ENCODE assay signal across 7 mouse cellular contexts in genomic region chr9:118611111-118611541, GRCm38 (mm10). TPM values are rescaled to one million over a fixed set of nuclear protein-coding genes. Genes with fewer than 3 reads are reported as not detected.
DNase-seq lines count a peak whose midpoint lies in the region; ATAC-seq and TF ChIP-seq lines count a peak whose summit lies in the region.

No protein-coding gene starts in this region.

- peaks cover 5% of the 10 kb centered on the region for H3K27me3 ChIP-seq in spleen, adult 2 months (ENCODE audit: control insufficient read depth, insufficient read depth, low read length)
- peaks cover 50% of the 10 kb centered on the region for H3K27me3 ChIP-seq in heart, embryonic 10.5 days (ENCODE audit: insufficient read depth, poor library complexity, severe bottlenecking)
- H3K27me3 ChIP-seq in stomach, postnatal 0 days (ENCODE audit: control insufficient read depth, insufficient read depth, low read length) = no peaks in the 10 kb centered on the region

- H3K27ac ChIP-seq in spleen, adult 2 months (ENCODE audit: insufficient read depth, low read length) = peak overlapping the region; percentile 1; the same call in 1 of the 2 replicates
- H3K27ac ChIP-seq in heart, embryonic 10.5 days = peak overlapping the region; percentile 29; the same call in 1 of the 2 replicates
- H3K27ac ChIP-seq in stomach, postnatal 0 days (replicated peaks) = no peak overlapping the region

- no peak for ATAC-seq in stomach, postnatal 0 days (ENCODE audit: low FRiP score, low TSS enrichment)

- H3K4me2 ChIP-seq in stomach, postnatal 0 days (replicated peaks; ENCODE audit: low read depth) = peak overlapping the region; percentile 40

- no peak for TF ChIP-seq CTCF in spleen, adult 2 months (IDR thresholded peaks at IDR 0.05; ENCODE audit: extremely low read depth, insufficient read depth, insufficient read length, insufficient replicate concordance)
- TF ChIP-seq CTCF in stomach, postnatal 0 days (IDR thresholded peaks at IDR 0.05; ENCODE audit: low read depth) = no peak

- no peak overlapping the region for H3K9ac ChIP-seq in stomach, postnatal 0 days (ENCODE audit: low read length)

- WGBS in spleen, adult 2 months = 11% methylated on average over 14 of the region's 14 CpGs
- 47% methylated on average over 14 of the region's 14 CpGs for WGBS in heart, embryonic 10.5 days
- WGBS in stomach, postnatal 0 days = 48% methylated on average over 14 of the region's 14 CpGs

- TF ChIP-seq EP300 in stomach, postnatal 0 days (optimal IDR thresholded peaks at IDR 0.05) = no peak

- no peak for TF ChIP-seq POLR2A in spleen, adult 2 months (IDR thresholded peaks at IDR 0.05; ENCODE audit: low read depth, low read length)

- no peaks in the 10 kb centered on the region for H3K36me3 ChIP-seq in spleen, adult 2 months (ENCODE audit: control insufficient read depth, insufficient read depth, low read length)
- H3K36me3 ChIP-seq in heart, embryonic 10.5 days = no peaks in the 10 kb centered on the region
- H3K36me3 ChIP-seq in stomach, postnatal 0 days (ENCODE audit: control insufficient read depth, insufficient read depth, low read length) = no peaks in the 10 kb centered on the region

- H3K4me3 ChIP-seq in spleen, adult 2 months (ENCODE audit: extremely low read depth, insufficient read depth, insufficient read length) = peak overlapping the region; percentile 1; the same call in 1 of the 2 replicates
- H3K4me3 ChIP-seq in heart, embryonic 10.5 days = peak overlapping the region; percentile 19; the same call in 1 of the 2 replicates
- no peak overlapping the region for H3K4me3 ChIP-seq in stomach, postnatal 0 days (ENCODE audit: low read depth, low read length)

- H3K4me1 ChIP-seq in spleen, adult 2 months (ENCODE audit: control insufficient read depth, insufficient read depth, insufficient read length) = peaks cover 3% of the 10 kb centered on the region
- H3K4me1 ChIP-seq in heart, embryonic 10.5 days = peaks cover 50% of the 10 kb centered on the region
- H3K4me1 ChIP-seq in stomach, postnatal 0 days (replicated peaks; ENCODE audit: control insufficient read depth, insufficient read depth) = no peaks in the 10 kb centered on the region; the same call in none of the 2 replicates

- DNase-seq in spleen, adult 2 months (ENCODE audit: low read depth in 1 of 2, low spot score in 2 of 2) = no peak
- no peak for DNase-seq in spleen, adult 12 weeks (ENCODE audit: low spot score)
- DNase-seq in heart, embryonic 10.5 days (ENCODE audit: low spot score) = peak; percentile 84
- peak; percentile 68 to 85 for DNase-seq in kidney, postnatal 25 days
- peak; percentile 75 for DNase-seq in lung, postnatal 36 days
- DNase-seq in stomach, postnatal 0 days (ENCODE audit: low spot score) = peak; percentile 29
- DNase-seq in cerebellum, adult 11 months = no peak

- H3K9me3 ChIP-seq in heart, embryonic 10.5 days = no peaks in the 10 kb centered on the region
- H3K9me3 ChIP-seq in stomach, postnatal 0 days (ENCODE audit: control insufficient read depth, low read length) = no peaks in the 10 kb centered on the region

RNA-seq across cellular contexts. Expression of gene Itga9, which starts 4.6 kb away (rescaled TPM):
- polyA plus RNA-seq in spleen, adult 2 months (2012; rRNA removed) = 11.8 and 18.1 TPM in 2 replicates
- 8.3 and 8.9 TPM in 2 replicates for polyA plus RNA-seq in heart, embryonic 10.5 days (2016; fragmentation: Nextera tagmentation; extraction: Ambion mirVana)
- 4.2 and 5.3 TPM in 2 replicates for polyA plus RNA-seq in stomach, postnatal 0 days (2015; fragmentation: Nextera tagmentation; extraction: Ambion mirVana)

Comparison
In these comparisons a context has a peak if more than half of its experiments do, and no peak if none do; other contexts are left out.
1. DNase-seq: peak in heart, embryonic 10.5 days (single experiment), kidney, postnatal 25 days (2 of 2), lung, postnatal 36 days (single experiment) and stomach, postnatal 0 days (single experiment); none in spleen, adult 2 months (0 of 2), spleen, adult 12 weeks (single experiment) and cerebellum, adult 11 months (single experiment).